Mouse (Mus musculus): ENCODE results near the gene Tpd52l1. TPM values are rescaled to one million over a fixed set of nuclear protein-coding genes. Genes with fewer than 3 reads are reported as not detected.

The Tpd52l1 gene
- total RNA-seq, 2 experiments from 2014 or later = 28.3 to 35.8 TPM

GRCm38 (mm10) chr10:31351056-31351455, 94.7 kb downstream of the Tpd52l1 start:
- no peak for DNase-seq (ENCODE audit: low spot score in 2 of 2)

GRCm38 (mm10) chr10:31346401-31346800, 99.4 kb downstream of the Tpd52l1 start:
- no peak for DNase-seq (ENCODE audit: low spot score in 2 of 2)

GRCm38 (mm10) chr10:31336432-31336831, 109.3 kb downstream of the Tpd52l1 start:
- DNase-seq (ENCODE audit: low spot score in 2 of 2) = no peak

- DNase-seq (ENCODE audit: low spot score in 2 of 2) = peak in 1 of 2 experiments; percentile 17
These were observed 114.5 kb downstream of the Tpd52l1 start for GRCm38 (mm10) chr10:31331225-31331775.

GRCm38 (mm10) chr10:31330286-31330962, 115.3 kb downstream of the Tpd52l1 start:
- no peak for DNase-seq (ENCODE audit: low spot score in 2 of 2)

- DNase-seq (ENCODE audit: low spot score in 2 of 2) = no peak
These were observed 116.3 kb downstream of the Tpd52l1 start for GRCm38 (mm10) chr10:31329436-31329835.

- DNase-seq (ENCODE audit: low spot score in 2 of 2) = no peak
These were observed 127.3 kb downstream of the Tpd52l1 start for GRCm38 (mm10) chr10:31318491-31318890.

- peak; percentile 46 to 75 for DNase-seq (ENCODE audit: low spot score in 2 of 2)
These were observed 132.6 kb downstream of the Tpd52l1 start, which contains the start of gene Hddc2 for GRCm38 (mm10) chr10:31312865-31313848. Gene Hddc2, plus strand, starts transcription at chr10:31313383.

GRCm38 (mm10) chr10:31307024-31307598, 138.6 kb downstream of the Tpd52l1 start:
- no peak for DNase-seq (ENCODE audit: low spot score in 2 of 2)

- no peak for DNase-seq (ENCODE audit: low spot score in 2 of 2)
These were observed 142.3 kb downstream of the Tpd52l1 start for GRCm38 (mm10) chr10:31303446-31303845.

- no peak for DNase-seq (ENCODE audit: low spot score in 2 of 2)
These were observed 145.5 kb downstream of the Tpd52l1 start for GRCm38 (mm10) chr10:31300292-31300691.

- DNase-seq (ENCODE audit: low spot score in 2 of 2) = peak in 1 of 2 experiments; percentile 51
These were observed 146.7 kb downstream of the Tpd52l1 start for GRCm38 (mm10) chr10:31298921-31299574.

GRCm38 (mm10) chr10:31298263-31298662, 147.5 kb downstream of the Tpd52l1 start:
- DNase-seq (ENCODE audit: low spot score in 2 of 2) = no peak

GRCm38 (mm10) chr10:31297106-31297505, 148.7 kb downstream of the Tpd52l1 start:
- DNase-seq (ENCODE audit: low spot score in 2 of 2) = no peak

- no peak for DNase-seq (ENCODE audit: low spot score in 2 of 2)
These were observed 149.3 kb downstream of the Tpd52l1 start for GRCm38 (mm10) chr10:31296458-31296857.

- no peak for DNase-seq (ENCODE audit: low spot score in 2 of 2)
These were observed 150.1 kb downstream of the Tpd52l1 start for GRCm38 (mm10) chr10:31295705-31296104.

- no peak for DNase-seq (ENCODE audit: low spot score in 2 of 2)
These were observed 156.9 kb downstream of the Tpd52l1 start for GRCm38 (mm10) chr10:31288697-31289390.

- no peak for DNase-seq (ENCODE audit: low spot score in 2 of 2)
These were observed 158.0 kb downstream of the Tpd52l1 start for GRCm38 (mm10) chr10:31287787-31288186.
